Mouse (Mus musculus) megakaryocyte progenitor cell, adult 5-6 weeks (primary cell): ENCODE data around the gene Grk5. TPM values are rescaled to one million over a fixed set of nuclear protein-coding genes. Genes with fewer than 3 reads are reported as not detected.

Source experiments
- ATAC-seq: replicated peaks from 2 replicates; pipeline ENCODE4 v1.8.0; 2016; ENCODE audit warnings: mild to moderate bottlenecking, moderate TSS enrichment, inconsistent platforms; ENCODE audit not compliant: poor library complexity
- total RNA-seq, 2 experiments: library from RNA; stranded (forward) in 1 of 2; stranded (reverse) in 1 of 2; fragments of 157-497, 149-512 nt in 1 of 2; fragments of 200-1000 nt in 1 of 2; gene quantifications; 2 replicates each; pipeline versions ENCODE4 v1.2.3 to v1.2.4; 2015 to 2017

Grk5 gene
- total RNA-seq, 2 experiments from 2014 or later, result 0.96 to 3.3 TPM

DNA sequence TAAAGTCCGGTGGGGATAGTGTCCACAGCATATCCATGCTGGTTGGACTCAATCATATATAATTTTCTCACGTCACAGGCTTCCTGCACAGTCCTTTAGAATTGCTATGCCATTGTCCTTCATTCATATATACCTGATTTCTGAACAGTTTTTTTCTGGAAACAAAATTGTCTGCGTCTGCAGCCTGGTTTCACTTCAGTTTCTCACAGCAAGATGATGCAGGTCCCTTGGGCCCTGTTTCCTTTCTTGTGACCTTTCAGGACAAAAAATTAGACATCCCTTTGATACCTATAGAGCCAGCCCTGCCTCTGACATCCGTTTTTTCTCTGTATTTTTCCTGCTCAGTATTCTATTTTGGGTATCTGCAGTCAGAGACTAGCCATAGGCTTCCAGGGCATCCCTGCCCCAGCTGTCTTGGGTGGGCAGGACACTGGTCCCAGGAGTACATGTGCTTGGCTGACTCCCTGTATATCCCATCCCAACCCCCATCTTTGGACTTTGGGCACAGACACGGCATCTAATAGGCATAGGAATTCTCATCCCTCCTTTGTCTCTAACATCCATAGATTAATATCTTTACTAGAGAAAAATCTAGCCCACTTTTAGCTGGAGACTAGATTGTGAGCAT lies 167.3 kb downstream of the Grk5 start:
- ATAC-seq, result no peak

DNA sequence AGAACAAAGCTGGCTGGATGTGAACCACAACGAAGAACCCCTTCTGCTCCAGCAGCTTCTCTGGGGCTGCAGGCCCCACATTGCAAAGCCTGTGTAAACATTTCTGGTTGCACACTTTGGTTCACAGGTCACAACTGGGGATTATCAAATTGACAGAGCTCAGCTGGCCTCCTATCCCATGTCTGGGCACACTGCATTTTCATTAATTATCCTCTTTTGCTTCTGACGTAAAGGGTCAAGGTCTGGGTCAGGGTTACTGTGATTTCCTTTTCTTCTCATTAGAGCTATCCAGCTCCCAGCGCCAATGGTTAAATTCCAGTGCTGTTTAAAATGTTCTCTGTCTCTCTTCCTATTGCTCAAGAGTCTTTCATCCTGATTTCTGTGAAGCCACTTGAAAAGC lies 168.0 kb downstream of the Grk5 start:
- ATAC-seq, result no peak

DNA sequence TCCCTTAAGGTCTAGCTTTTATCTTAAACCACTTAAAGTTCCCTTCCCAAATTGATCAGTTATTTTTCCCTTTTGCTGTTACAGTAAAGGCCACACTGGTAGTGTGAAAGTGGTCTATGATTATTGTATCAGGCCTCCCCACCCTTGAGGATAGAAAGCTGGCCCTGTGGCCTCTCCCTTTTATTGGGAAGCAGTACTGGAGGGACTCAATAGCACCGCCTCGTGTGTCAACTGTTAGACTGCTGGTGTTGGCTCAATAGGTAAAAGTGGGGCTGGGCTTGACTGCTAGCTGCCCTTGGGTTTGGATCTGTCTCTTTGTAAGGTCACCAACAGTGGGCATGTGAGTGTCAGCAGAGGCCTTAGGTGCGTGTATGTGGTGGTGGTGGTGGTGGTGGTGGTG lies 174.8 kb downstream of the Grk5 start:
- ATAC-seq, result no peak

DNA sequence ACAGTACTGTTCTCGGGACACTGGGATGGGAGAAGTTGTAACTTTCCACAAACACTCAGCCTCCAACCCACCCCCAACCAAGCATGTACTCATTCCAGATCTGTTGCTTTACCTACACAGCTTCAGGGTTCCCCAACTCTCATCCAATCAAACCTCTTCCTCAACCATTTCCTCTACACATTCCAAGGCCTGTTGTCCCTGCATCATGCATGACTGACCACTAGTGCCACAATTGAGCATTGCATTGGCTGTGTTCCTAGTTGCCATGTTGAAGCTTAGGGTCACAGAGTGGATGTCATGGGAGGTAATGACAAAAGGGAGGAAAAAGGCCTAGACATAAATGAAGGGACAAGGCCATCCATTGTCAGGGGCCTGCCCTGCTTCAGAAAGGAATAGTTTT lies 175.5 kb downstream of the Grk5 start:
- ATAC-seq, result no peak

DNA sequence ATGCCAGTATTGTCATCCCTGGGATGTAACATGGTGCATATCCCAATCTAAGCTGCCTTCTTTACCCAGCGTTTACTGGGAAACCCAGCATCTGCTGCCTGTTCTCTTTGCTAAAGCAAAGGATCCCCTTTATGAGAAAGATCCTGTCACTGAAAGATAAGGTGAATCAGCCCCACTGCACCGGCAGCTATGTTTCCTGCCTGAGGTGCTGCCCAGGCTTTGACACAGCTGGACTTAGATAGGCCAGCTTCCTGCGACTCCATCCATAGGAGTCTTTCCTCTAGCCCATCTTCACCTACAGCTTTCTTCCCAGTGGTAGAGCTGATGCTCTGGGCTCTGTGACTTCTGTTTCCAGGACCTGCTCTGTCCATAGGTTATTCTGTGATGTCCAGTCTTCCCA lies 189.1 kb downstream of the Grk5 start:
- 0 out of 2 replicates have a peak, but pooled peaks have one; percentile 27 for ATAC-seq

DNA sequence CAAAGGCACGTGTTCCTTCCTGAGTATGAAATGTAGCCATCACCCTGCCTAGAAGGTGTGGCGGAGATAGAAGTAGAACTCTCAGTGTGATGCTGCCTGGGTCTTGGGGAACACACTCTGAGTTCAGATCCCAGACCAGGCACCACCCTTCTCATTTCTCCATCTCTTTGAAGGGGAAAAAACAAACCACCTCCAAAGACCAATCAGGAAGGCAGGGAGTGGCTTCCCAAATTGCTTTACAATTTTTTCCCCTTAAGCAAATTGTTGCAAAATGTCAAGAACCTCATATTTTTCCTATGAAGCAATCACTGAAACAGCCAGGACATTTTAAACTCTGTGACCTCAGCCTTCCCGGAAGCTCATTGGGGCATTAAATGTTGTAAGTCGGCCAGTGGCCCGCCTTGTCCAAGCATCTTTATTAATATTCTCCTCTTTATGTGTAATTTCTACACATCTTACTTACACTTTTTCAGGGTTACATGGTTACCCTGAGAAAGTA lies 190.8 kb downstream of the Grk5 start:
- peak; percentile 29 for ATAC-seq

DNA sequence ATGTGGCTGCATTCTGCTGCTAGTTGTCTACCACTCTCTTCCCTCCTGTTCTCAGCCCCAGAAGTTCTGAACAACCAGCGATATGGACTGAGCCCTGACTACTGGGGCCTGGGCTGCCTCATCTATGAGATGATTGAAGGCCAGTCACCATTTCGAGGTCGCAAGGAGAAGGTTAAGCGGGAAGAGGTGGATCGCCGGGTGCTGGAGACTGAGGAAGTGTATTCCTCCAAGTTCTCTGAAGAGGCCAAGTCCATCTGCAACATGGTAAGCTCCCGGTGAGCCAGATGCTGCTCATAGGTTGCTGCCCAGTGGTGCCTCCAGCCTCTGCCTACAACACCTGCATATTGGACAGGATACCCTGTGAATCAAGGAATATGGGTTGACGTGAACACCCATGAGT lies 193.5 kb downstream of the Grk5 start:
- ATAC-seq, result no peak

DNA sequence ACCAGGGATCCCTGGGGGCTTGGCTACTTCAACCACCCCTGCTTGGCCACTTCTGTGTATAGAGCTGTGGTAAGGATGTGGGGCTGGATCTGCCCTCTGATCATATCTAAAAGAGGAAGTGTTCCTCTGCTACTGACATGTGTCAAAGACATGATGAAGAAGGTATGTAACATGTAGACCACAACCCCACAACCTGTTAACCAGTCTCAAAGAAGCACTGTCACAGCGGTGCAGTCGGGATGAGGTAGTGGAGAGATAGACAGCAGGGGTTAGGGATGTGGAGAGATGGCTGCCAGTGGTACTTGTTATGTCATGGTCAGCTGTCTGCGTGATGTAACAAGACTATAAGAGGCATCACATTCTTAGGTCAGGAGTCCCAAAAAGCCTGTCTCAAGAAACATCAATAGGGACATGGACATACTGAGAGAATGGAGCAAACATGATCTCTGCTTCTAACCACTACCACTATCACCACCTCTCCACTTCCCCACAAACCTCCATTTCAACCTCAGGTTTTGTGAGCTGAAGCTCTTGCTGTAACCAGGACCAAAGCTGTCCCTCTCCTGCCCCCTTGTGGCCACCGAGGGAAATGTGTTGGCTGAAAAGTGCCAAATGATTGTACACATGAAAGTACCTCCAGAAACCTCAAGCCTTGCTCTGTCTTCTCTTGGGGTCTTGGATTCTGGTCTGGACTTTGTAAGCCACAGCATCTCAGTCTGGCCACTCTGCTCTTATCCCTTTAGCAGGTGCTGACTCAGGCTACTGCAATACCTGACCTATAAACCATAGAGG lies 194.8 kb downstream of the Grk5 start:
- peak; percentile 85 for ATAC-seq

DNA sequence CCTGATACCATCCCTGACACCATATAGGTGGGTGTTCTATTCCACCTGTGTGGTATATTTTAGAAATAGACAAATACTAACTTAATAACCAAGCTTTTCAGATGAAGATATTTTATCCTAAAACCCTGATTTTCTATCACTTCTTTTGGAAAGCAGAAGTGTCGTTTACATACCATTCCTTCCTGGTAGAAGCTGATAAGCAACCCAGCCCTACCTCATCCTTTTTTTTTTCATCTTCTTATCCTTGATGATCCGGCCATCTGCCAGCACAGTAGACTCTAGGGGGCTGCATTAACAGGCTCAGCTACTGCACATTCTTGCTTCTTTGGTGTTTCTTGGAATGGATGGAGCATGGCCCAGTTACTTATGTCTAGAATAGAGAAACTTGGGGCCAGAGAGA lies 195.7 kb downstream of the Grk5 start:
- no peak for ATAC-seq

DNA sequence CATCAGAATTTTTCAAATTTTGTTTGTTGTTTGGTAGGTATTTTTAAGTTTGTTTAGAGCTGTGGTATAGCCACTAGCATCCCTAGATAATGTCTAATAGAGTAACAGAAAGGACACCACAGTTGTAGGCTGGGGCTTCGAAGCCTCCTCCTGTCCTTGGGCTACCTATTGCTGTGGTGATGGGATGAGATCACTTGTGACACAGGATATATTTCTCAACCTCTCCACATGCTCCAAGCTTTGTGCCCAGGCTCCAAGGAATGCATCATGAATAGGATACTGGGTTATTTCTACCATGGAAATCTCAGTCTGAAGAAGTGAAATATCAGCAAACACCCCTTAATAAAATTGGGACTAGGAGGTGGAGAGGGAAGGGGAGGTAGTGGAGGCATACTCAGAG lies 198.2 kb downstream of the Grk5 start:
- no peak for ATAC-seq

DNA sequence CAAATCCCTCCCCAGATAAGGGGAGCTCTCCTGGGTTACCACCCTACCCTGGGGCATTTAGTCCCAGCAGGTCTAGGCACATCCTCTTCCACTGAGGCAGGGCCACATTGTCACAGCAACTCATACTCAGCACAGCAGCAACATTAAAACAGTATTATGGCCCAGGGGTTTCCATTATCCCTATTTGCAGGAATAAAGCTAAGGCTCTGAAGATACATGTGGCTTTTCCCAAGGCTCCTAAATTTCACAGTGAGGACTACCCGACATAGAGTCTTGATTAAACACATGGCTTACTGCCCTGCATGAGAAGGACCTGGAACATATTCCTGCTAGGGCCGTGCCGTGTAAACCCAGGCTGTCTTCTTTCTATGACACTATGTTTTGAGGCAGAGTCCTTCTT lies 199.5 kb downstream of the Grk5 start:
- ATAC-seq, result no peak

DNA sequence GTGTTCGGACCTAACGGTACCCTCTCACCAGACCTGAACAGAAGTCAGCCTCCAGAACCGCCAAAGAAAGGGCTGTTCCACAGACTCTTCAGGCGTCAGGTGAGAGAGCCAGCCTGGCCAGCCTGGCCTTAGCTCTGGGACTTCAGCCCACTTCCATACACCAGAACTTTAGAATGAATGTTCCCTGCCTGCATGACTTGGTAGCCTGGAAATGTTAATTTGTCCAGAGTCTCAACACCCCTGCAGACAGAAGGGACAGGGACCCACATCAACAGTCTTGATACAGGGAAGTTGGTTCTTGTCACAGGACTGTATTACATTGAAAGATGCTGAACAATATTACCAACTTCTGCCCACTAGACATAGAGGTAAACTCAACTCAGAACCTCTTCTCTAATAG lies 201.0 kb downstream of the Grk5 start:
- ATAC-seq, result no peak

DNA sequence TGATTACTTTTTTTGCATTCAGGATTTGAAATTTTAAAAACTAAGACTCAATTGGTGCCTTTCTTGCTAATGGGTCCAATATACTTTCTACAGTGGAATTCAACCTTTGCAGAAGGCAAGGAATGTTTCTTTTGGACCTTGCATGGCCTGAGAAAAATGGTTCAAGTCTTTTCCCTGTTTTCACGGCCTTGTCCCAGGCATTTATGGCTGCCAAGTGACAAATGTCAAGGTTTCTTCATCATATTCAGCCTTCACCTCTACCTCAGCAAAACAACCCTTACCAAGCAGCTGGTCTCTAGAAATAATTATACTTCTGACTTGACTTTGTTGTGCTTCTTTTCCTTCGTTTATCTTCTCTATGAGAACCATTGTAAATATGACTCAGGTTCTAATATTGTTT lies 207.2 kb downstream of the Grk5 start:
- no peak for ATAC-seq

DNA sequence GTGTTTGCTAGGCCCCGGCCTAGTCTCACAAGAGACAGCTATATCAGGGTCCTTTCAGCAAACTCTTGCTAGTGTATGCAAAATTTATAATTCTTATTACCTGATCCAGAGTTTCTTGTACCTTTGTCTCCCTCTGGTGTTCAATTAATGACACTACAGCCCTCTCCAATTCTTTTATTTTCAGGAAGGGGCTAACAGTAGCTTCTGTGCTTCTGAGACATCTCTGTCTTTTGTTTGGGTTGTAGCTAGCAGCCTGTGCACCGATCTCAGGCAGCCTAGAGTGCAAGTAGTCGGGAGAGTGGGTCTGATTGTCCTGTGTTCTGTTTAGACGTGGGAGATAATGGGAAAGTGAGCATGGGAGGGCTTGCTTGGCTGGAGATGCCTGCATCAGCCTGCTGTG lies 208.2 kb downstream of the Grk5 start:
- peak; percentile 85 for ATAC-seq

DNA sequence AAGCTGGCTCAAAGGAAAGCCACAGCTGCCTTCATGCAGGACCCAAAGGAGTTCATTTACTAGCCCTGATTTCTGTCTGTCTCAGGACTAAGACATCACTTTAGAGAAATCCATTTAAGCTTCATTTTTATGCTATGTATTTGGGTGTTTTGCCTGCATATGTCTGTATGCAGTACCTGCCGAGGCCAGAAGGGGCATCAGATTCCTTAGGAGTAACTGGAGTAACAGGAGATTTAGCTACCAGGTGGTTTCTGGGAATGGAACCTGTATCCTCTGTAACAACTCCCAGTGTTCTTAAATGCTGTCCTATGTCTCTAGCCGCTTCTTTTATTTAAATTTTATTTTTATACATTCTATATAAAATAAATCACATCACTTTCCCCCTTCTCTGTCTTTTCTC lies 220.6 kb downstream of the Grk5 start:
- 0 out of 2 replicates have a peak, but pooled peaks have one; percentile 37 for ATAC-seq

DNA sequence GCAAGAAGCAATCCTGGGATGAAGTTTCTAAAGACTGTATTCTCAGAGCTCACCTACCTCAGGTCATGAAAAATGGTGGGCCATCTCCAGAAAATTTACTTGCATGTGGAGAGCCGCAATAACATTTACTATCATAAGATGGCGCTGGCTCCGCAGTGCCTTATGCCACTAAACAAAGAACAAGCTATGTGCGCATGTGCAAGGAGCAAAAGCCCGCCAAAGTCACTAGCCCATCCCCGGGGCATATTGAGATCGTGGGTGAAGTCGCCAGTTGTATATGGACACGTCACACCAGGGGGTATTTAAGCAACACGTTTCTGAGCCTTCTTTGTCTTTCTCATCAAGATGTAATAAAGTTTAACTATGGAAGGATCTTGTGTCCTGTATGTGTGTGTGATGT lies 241.5 kb downstream of the Grk5 start:
- no peak for ATAC-seq

DNA sequence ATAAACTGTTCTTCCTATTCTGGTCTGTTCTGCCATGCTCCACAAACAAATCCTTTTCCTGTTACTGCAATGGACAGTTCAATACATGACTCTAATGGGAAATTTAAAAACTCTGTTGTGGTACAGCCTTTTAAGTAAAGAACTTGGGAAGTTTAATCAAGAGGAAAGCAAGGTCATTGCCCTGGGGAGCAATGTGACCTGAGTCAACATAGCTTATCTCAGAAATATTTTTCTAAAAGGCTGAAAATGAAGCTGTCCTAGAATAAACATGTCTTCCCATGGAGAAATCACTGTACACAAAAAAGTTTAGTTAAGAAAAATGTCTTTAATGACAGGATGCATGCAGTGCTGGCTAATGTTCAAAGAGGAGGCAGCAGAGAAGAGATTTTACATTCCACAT lies 249.1 kb downstream of the Grk5 start:
- ATAC-seq, result no peak

DNA sequence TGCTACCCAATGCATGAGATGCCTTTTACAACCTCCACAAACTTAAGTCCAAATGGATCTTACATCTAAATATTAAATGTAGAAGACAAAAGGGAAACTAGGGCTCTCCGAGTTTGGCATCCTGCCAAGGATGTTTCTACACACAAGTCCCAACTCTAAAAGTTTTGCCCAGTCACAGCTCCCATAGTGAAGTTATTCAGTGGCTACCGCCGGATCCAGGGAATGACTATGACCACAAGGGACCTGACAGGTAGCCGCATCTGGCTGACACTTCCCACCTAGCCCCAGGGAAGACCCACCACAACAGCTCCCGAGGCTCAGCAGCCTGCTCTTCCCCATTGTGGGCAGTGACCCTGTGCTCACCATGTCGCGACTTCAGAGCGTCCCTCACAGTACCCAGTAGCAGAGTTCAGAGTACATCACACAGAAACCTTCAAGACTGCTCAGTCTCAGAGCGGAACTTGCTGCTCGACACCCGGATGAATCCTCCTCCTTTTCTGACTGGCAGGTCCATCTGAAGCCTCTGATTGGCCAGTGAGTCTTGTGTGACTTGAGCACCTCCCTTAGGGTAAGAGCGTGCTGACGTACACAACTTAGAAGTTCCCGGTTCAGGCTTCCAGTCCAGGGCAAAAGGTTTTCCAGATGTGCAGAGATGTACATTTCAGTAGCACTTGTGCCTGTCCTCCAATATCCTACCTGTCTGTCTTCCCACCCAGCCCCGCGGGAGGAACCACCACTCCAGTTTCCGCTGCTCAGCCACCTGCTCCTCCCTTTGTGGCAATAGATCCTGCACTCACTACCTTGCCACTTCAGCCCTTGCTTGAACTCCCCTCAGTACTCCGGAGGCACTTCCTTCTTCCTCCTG lies 251.0 kb downstream of the Grk5 start, which contains the start of gene Zfp950:
TSS of gene Zfp950 (minus strand) at position 499 of the 865 bp plus-strand sequence.
- peak; percentile 99 for ATAC-seq

DNA sequence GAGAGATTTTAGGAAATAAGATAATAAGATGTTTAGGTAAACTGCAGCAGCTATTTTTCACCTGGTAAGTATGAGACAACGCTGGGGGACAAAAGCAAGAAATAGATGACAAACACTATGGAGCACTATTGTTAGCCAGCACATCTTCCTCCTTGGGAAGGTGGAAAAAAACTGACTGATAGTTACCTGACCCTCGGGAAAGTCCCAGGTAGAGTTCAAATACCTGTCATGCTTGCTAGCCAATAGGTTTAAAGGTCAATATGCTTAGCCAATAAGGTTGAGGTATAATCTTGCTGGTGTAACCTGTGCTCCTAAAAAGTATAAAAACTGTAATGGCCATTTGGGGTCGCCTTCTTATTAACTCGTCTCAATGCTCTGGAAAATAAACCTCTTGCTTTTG lies 251.8 kb downstream of the Grk5 start:
- ATAC-seq, result no peak
